Mouse (Mus musculus) thymus, adult 18-20 months (tissue): ENCODE measurements around the gene Tshr.
A peak's percentile ranks its signal among the peaks of the same experiment; 100 is the strongest.

ENCODE experiments used
- DNase-seq, 2 experiments: peaks; one replicate each; pipeline ENCODE4 v3.0.0; 2022; ENCODE audit warnings: mixed read lengths in 2 of 2

Tshr gene

GRCm38 (mm10) chr12:91588670-91589541, 204.5 kb downstream of the Tshr start:
- peak; percentile 30 to 32 for DNase-seq

DNA sequence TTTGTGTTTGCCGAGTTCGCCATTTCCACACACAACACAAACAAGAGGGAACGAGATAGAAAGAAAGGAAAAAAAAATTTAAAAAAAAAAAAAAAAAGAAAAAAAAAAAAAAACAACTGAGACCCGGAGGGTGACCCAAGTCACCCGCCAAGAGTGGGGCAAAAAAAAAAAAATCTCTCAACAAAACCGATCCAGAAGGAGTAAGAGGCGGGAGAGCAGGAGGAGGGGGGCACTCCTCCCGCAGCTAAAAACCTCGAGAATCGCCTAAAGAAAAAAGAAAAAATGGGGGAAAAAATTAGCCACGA, 205.1 kb downstream of the Tshr start:
- DNase-seq: no peak

GRCm38 (mm10) chr12:91589847-91590690, 205.7 kb downstream of the Tshr start, which contains the start of gene Gtf2a1:
TSS of gene Gtf2a1 (minus strand) at chr12:91590487.
- peak; percentile 90 to 91 for DNase-seq

DNA sequence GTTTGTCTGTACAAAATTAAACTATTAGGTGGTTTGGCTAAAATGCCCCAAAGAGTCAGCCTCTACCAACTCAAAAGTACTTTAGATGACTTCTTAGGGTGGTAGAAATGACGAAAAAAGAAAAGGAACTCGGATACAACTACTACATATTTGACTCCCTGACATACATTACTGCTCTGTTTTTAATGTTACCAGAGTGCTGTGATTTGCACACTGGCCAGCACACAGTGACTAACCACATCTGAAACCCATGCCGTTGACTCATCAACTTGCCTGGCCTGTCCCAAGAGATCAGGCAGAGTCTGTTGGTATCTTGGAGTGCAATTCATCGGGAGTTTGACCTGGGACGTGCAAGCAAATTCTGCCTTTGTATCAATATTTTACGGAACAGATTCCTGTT, 206.4 kb downstream of the Tshr start:
- peak in 1 of 2 experiments; percentile 20 for DNase-seq

- DNase-seq: no peak
These were observed 206.8 kb downstream of the Tshr start for GRCm38 (mm10) chr12:91591191-91591590.

- DNase-seq: no peak
These were observed 207.8 kb downstream of the Tshr start for GRCm38 (mm10) chr12:91592128-91592527.
